Mouse (Mus musculus): ENCODE measurements around the gene Fam217a. TPM values are rescaled to one million over a fixed set of nuclear protein-coding genes. Genes with fewer than 3 reads are reported as not detected.
"Not testable (repeated sequence)": the region's sequence is repeated elsewhere in the genome, so short reads cannot be mapped to it uniquely, and the experiment has no call there.

Fam217a gene
- total and polyA plus RNA-seq, 3 experiments: not detected

DNA sequence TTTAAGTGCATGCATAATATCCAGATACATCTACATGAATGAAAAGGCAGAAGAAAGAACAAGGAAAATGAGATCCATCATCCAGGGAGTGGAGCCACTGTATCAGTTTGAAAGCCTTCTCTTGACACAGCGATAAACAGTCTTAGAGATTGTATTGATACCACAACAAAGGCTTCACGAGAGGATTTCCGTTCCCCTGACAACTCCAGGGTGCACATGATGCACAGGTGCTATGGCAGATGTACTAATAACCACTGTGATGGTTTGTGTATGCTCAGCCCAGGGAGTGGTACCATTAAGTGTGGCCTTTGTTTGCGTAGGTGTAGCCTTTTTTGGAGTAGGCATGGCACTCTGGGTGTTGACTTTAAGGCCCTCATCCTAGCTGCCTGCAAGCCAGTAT lies 32.8 kb upstream of the Fam217a start:
- no peaks in the 10 kb centered on the region for H3K9me3 ChIP-seq (replicated peaks; ENCODE audit: insufficient read depth, low read length)
- no peaks in the 10 kb centered on the region; a peak in 1 of 4 replicates for H3K27me3 ChIP-seq (ENCODE audit: control insufficient read depth in 1 of 2, insufficient read depth in 2 of 2, low read length in 2 of 2)
- no peak overlapping the region for H3K4me3 ChIP-seq (ENCODE audit: control insufficient read depth in 1 of 2, insufficient read depth in 1 of 2, low read depth in 2 of 2, low read length in 2 of 2)
- TF ChIP-seq TBP (IDR thresholded peaks at IDR 0.05; ENCODE audit: low read depth, low read length) (no peak), MAFK (IDR thresholded peaks at IDR 0.05; ENCODE audit: borderline replicate concordance, low read depth, low read length) (no peak), EP300 (IDR thresholded peaks at IDR 0.05; ENCODE audit: low read depth in 1 of 2, low read length in 2 of 2) (no peak), GABPA (IDR thresholded peaks at IDR 0.05; ENCODE audit: low read depth, low read length) (no peak), ZC3H11A (IDR thresholded peaks at IDR 0.05; ENCODE audit: low read depth, low read length) (no peak), MAZ (IDR thresholded peaks at IDR 0.05; ENCODE audit: low read depth, low read length) (no peak), MYB (IDR thresholded peaks at IDR 0.05; ENCODE audit: low read depth, low read length) (no peak), MXI1 (IDR thresholded peaks at IDR 0.05; ENCODE audit: low read depth, low read length) (no peak), GATA1 (IDR thresholded peaks at IDR 0.05; ENCODE audit: low read depth, low read length) (no peak), POLR2AphosphoS5 (IDR thresholded peaks at IDR 0.05; ENCODE audit: borderline replicate concordance, low read depth, low read length) (no peak)
- H3K36me3 ChIP-seq (ENCODE audit: control insufficient read depth in 1 of 2, insufficient read depth in 2 of 2, low read length in 2 of 2): no peaks in the 10 kb centered on the region
- no peaks in the 10 kb centered on the region; a peak in 1 of 4 replicates for H3K4me1 ChIP-seq (ENCODE audit: control insufficient read depth in 1 of 2, insufficient read depth in 2 of 2, low read length in 2 of 2)
- DNase-seq (ENCODE audit: low read depth, low spot score): no peak
- H3K27ac ChIP-seq (ENCODE audit: control insufficient read depth, low read depth, low read length): no peak overlapping the region
- H3K9ac ChIP-seq (ENCODE audit: control insufficient read depth, low read depth, low read length, poor library complexity, severe bottlenecking): no peak overlapping the region
- H3K79me2 ChIP-seq (ENCODE audit: control insufficient read depth, insufficient read depth, low read length, poor library complexity): no peaks in the 10 kb centered on the region

DNA sequence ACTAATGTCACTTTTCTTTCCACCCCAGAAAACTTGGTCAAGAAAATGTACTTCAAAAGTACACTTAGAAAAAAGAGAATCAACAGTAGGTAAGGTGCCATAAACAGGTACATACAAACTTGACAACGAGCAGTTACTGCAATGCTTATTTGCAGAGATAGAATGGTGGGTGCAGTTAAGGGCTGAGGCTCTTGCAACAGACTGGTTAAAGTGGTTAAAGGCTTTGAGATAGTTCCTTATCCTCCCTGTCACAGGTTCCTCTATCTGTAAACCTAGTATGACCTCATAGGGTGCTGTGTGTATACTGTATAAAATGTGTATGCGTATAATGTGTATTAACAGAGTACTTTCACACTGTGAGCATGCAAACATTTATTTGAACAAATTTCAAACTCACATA lies 27.3 kb upstream of the Fam217a start:
- H3K4me3 ChIP-seq (ENCODE audit: control insufficient read depth in 1 of 2, insufficient read depth in 1 of 2, low read depth in 2 of 2, low read length in 2 of 2); H3K4me1 ChIP-seq (ENCODE audit: control insufficient read depth in 1 of 2, insufficient read depth in 2 of 2, low read length in 2 of 2); H3K27ac ChIP-seq (ENCODE audit: control insufficient read depth, low read depth, low read length); H3K79me2 ChIP-seq (ENCODE audit: control insufficient read depth, insufficient read depth, low read length, poor library complexity); H3K9ac ChIP-seq (ENCODE audit: control insufficient read depth, low read depth, low read length, poor library complexity, severe bottlenecking); H3K27me3 ChIP-seq (ENCODE audit: control insufficient read depth in 1 of 2, insufficient read depth in 2 of 2, low read length in 2 of 2); H3K9me3 ChIP-seq (replicated peaks; ENCODE audit: insufficient read depth, low read length); H3K36me3 ChIP-seq (ENCODE audit: control insufficient read depth in 1 of 2, insufficient read depth in 2 of 2, low read length in 2 of 2): not testable (repeated sequence)
- peak; percentile 61 to 64 for TF ChIP-seq EP300 (IDR thresholded peaks at IDR 0.05; ENCODE audit: low read depth in 1 of 2, low read length in 2 of 2)
- TF ChIP-seq GATA1 (IDR thresholded peaks at IDR 0.05; ENCODE audit: low read depth, low read length): peak; percentile 57
- peak; percentile 57 for TF ChIP-seq TCF12 (IDR thresholded peaks at IDR 0.05; ENCODE audit: low read depth, low read length)
- TF ChIP-seq ETS1 (IDR thresholded peaks at IDR 0.05; ENCODE audit: low read depth, low read length): peak; percentile 59
- DNase-seq (ENCODE audit: low read depth, low spot score): peak; percentile 52

DNA sequence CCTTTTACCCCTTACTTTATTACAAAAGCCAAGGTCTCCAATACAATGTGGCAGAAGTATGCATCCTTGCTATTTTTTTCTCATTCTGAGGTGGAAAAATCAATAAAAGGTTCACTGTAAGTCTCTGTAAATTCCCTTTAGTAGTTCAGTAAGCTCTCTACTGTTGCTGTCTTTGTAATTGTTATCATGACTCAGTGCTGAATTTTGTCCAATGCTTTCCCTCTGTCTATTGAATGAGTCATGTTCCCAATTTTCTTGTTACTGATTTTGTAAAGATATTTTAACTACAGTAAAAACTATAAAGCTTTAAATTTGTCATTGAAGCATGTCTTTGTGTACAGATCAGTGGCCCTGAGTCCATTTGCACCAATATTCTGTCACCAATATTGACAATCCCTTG lies 18.3 kb upstream of the Fam217a start:
- no peaks in the 10 kb centered on the region for H3K9me3 ChIP-seq (replicated peaks; ENCODE audit: insufficient read depth, low read length)

More for the DNA sequence above, 18.3 kb upstream of the Fam217a start:
- no peak overlapping the region for H3K4me3 ChIP-seq (ENCODE audit: control insufficient read depth in 1 of 2, insufficient read depth in 1 of 2, low read depth in 2 of 2, low read length in 2 of 2)
- H3K9ac ChIP-seq (ENCODE audit: control insufficient read depth, low read depth, low read length, poor library complexity, severe bottlenecking): no peak overlapping the region
- no peaks in the 10 kb centered on the region for H3K4me1 ChIP-seq (ENCODE audit: control insufficient read depth in 1 of 2, insufficient read depth in 2 of 2, low read length in 2 of 2)
- TF ChIP-seq POLR2A (IDR thresholded peaks at IDR 0.05; ENCODE audit: control insufficient read depth in 1 of 2, insufficient read depth in 1 of 2, low read depth in 1 of 2, low read length in 2 of 2, poor library complexity in 1 of 2) (no peak), NELFE (IDR thresholded peaks at IDR 0.05; ENCODE audit: low read depth, low read length) (no peak), E2F4 (IDR thresholded peaks at IDR 0.05; ENCODE audit: borderline replicate concordance, low read depth, low read length) (no peak), HCFC1 (IDR thresholded peaks at IDR 0.05; ENCODE audit: low read depth, low read length) (no peak), MYB (IDR thresholded peaks at IDR 0.05; ENCODE audit: low read depth, low read length) (no peak), RCOR1 (IDR thresholded peaks at IDR 0.05; ENCODE audit: low read depth, low read length) (no peak)
- H3K36me3 ChIP-seq (ENCODE audit: control insufficient read depth in 1 of 2, insufficient read depth in 2 of 2, low read length in 2 of 2): no peaks in the 10 kb centered on the region
- no peaks in the 10 kb centered on the region for H3K79me2 ChIP-seq (ENCODE audit: control insufficient read depth, insufficient read depth, low read length, poor library complexity)
- H3K27ac ChIP-seq (ENCODE audit: control insufficient read depth, low read depth, low read length): no peak overlapping the region
- no peak for DNase-seq (ENCODE audit: low read depth, low spot score)
- peaks cover 2 to 3% of the 10 kb centered on the region in 2 experiments; a peak in 2 of 4 replicates for H3K27me3 ChIP-seq (ENCODE audit: control insufficient read depth in 1 of 2, insufficient read depth in 2 of 2, low read length in 2 of 2)
